Mouse (Mus musculus) cortical plate, adult 2 months (tissue): Measurements from ENCODE around the gene Gadd45g.

Experiments used
- CTCF ChIP-seq: fragments of 200-500 bp; IDR thresholded peaks from 2 replicates; pipeline ENCODE4 v1.5.1; 2011; ENCODE audit warnings: mild to moderate bottlenecking, control low read depth, low read length; ENCODE audit not compliant: insufficient read depth; ENCODE audit errors: extremely low read depth
- POLR2A ChIP-seq: fragments of 200-500 bp; IDR thresholded peaks from 2 replicates; pipeline ENCODE4 v1.6.1; 2011; ENCODE audit warnings: mild to moderate bottlenecking, low read length, control low read depth; ENCODE audit not compliant: insufficient read depth; ENCODE audit errors: extremely low read depth

DNA sequence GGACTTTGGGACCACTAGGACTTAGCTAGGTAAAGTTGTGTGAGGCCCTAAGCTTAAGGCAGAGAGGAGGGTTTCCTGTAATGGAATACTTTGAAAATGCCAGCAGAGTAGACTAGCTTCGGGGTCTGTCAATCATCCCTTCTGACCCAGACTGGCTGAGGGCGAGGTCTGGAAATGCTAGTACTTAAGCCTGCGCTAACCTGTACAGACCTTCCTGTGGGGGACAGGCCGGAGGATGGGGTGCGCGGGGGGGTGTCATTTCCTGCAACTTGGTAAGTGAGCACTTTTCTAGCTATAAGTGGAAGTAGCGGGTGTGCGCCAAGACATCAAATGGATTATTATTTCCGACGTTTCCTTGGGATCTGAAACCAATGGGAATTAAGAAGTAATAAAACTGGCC, 2.4 kb upstream of the Gadd45g start:
- TF ChIP-seq POLR2A (no peak), CTCF (no peak)
